Mouse (Mus musculus) neural tube, postnatal 0 days (tissue): ENCODE results near the gene Fbxl14. TPM values are rescaled to one million over a fixed set of nuclear protein-coding genes. Genes with fewer than 3 reads are reported as not detected.

Experiments used
- polyA plus RNA-seq: library from polyadenylated mRNA; unstranded; fragments of >200 nt; fragmentation: Nextera tagmentation; extraction: Ambion mirVana; gene quantifications from 2 replicates; pipeline ENCODE4 v1.2.1, GENCODE M21; 2015

The Fbxl14 gene
- polyA plus RNA-seq, result 2.4 and 2.9 TPM in 2 replicates

GRCm38 (mm10) chr6:119479343-119479875, at the start of gene Fbxl14:
Gene Fbxl14, plus strand, starts transcription at chr6:119479668.

Other genes with a start within 250 kb of the Fbxl14 start
- gene Cacna2d4, start 243.1 kb upstream of the Fbxl14 start, polyA plus RNA-seq, result 0.74 and 1.3 TPM in 2 replicates
- gene Lrtm2, start 148.9 kb upstream of the Fbxl14 start, polyA plus RNA-seq, result 16.2 and 18.3 TPM in 2 replicates
- 39.0 and 39.2 TPM in 2 replicates for gene Adipor2, start 62.0 kb upstream of the Fbxl14 start, polyA plus RNA-seq
- 4.6 and 7.2 TPM in 2 replicates for gene Wnt5b, start 64.7 kb downstream of the Fbxl14 start, polyA plus RNA-seq